Mouse (Mus musculus) left cerebral cortex, postnatal 10 days (tissue): Measurements from ENCODE around the gene Iqca. TPM values are rescaled to one million over a fixed set of nuclear protein-coding genes. Genes with fewer than 3 reads are reported as not detected.
A peak's percentile ranks its signal among the peaks of the same experiment; 100 is the strongest.

Source experiments
- DNase-seq, 2 experiments: peaks; one replicate each; pipeline ENCODE4 v3.0.0; 2021 to 2022; ENCODE audit warnings: low spot score in 2 of 2, mixed read lengths in 1 of 2; ENCODE audit errors: extremely low spot score in 1 of 2
- intact Hi-C: fragments of 180-260 bp; cut with DNase I; formaldehyde crosslinking; loops from one replicate; pipeline ENCODE4 v1.15.1; 2025
- total RNA-seq, 2 experiments: library from RNA; stranded (reverse); gene quantifications; 2 replicates each; pipeline ENCODE4 v1.2.3; 2021

Iqca gene
- under 1 TPM; 0.34 to 0.51 TPM for total RNA-seq

- intact Hi-C loops, result no loop called here
- DNase-seq, result peak; percentile 70 to 91
Observed at GRCm38 (mm10) chr1:90153099-90153744, at the start of gene Iqca. Iqca (minus strand) TSS chr1:90153401.

GRCm38 (mm10) chr1:90202207-90202978 is 49.2 kb upstream of the Iqca start:
- intact Hi-C loops, result loop anchor here (5.0 kb wide), 1 partner anchor 140 kb away; no protein-coding TSS in a partner anchor
- DNase-seq, result peak in 1 of 2 experiments; percentile 91

- intact Hi-C loops, result loop anchor here (5.0 kb wide), 1 partner anchor 139 kb away; no protein-coding TSS in a partner anchor
- no peak for DNase-seq
Observed at GRCm38 (mm10) chr1:90201655-90202054, 48.5 kb upstream of the Iqca start.

GRCm38 (mm10) chr1:90201246-90201645 is 48.0 kb upstream of the Iqca start:
- peak in 1 of 2 experiments; percentile 57 for DNase-seq
- intact Hi-C loops, result loop anchor here (5.0 kb wide), 1 partner anchor 139 kb away; no protein-coding TSS in a partner anchor

GRCm38 (mm10) chr1:90189046-90189445 is 35.8 kb upstream of the Iqca start:
- DNase-seq, result no peak

GRCm38 (mm10) chr1:90186874-90187273 is 33.7 kb upstream of the Iqca start:
- DNase-seq, result no peak
- intact Hi-C loops, result no loop called here

More at GRCm38 (mm10) chr1:90189046-90189445, 35.8 kb upstream of the Iqca start:
- intact Hi-C loops, result no loop called here

GRCm38 (mm10) chr1:90186173-90186572 is 33.0 kb upstream of the Iqca start:
- intact Hi-C loops, result no loop called here
- no peak for DNase-seq

GRCm38 (mm10) chr1:90183602-90184001 is 30.4 kb upstream of the Iqca start:
- intact Hi-C loops, result no loop called here
- no peak for DNase-seq

- no peak for DNase-seq
- intact Hi-C loops, result no loop called here
Observed at GRCm38 (mm10) chr1:90182521-90182920, 29.3 kb upstream of the Iqca start.

- intact Hi-C loops, result no loop called here
- no peak for DNase-seq
Observed at GRCm38 (mm10) chr1:90180966-90181699, 27.9 kb upstream of the Iqca start.

- intact Hi-C loops, result no loop called here
- DNase-seq, result no peak
Observed at GRCm38 (mm10) chr1:90180479-90180878, 27.3 kb upstream of the Iqca start.

- DNase-seq, result no peak
- intact Hi-C loops, result no loop called here
Observed at GRCm38 (mm10) chr1:90177978-90178377, 24.8 kb upstream of the Iqca start.

- intact Hi-C loops, result no loop called here
- DNase-seq, result no peak
Observed at GRCm38 (mm10) chr1:90177565-90177964, 24.4 kb upstream of the Iqca start.

GRCm38 (mm10) chr1:90176223-90176622 is 23.0 kb upstream of the Iqca start:
- DNase-seq, result no peak
- intact Hi-C loops, result no loop called here

- DNase-seq, result no peak
- intact Hi-C loops, result no loop called here
Observed at GRCm38 (mm10) chr1:90174338-90174737, 21.1 kb upstream of the Iqca start.

- intact Hi-C loops, result no loop called here
- DNase-seq, result no peak
Observed at GRCm38 (mm10) chr1:90164319-90164718, 11.1 kb upstream of the Iqca start.

GRCm38 (mm10) chr1:90163161-90163560 is 10.0 kb upstream of the Iqca start:
- DNase-seq, result no peak
- intact Hi-C loops, result no loop called here

- DNase-seq, result peak in 1 of 2 experiments; percentile 39
- intact Hi-C loops, result no loop called here
Observed at GRCm38 (mm10) chr1:90162379-90162857, 9.2 kb upstream of the Iqca start.

GRCm38 (mm10) chr1:90161623-90162022 is 8.4 kb upstream of the Iqca start:
- intact Hi-C loops, result no loop called here
- peak in 1 of 2 experiments; percentile 39 for DNase-seq
